Mouse (Mus musculus) cerebellum, adult 9-11 months (tissue): ENCODE results near the gene Shc4.

Source experiments
- DNase-seq: peaks from one replicate; pipeline ENCODE4 v3.0.0; 2022

Shc4 gene

GRCm38 (mm10) chr2:125628487-125628886 is 95.5 kb downstream of the Shc4 start:
- DNase-seq: no peak

GRCm38 (mm10) chr2:125626536-125626935 is 97.4 kb downstream of the Shc4 start:
- peak; percentile 21 for DNase-seq

DNA sequence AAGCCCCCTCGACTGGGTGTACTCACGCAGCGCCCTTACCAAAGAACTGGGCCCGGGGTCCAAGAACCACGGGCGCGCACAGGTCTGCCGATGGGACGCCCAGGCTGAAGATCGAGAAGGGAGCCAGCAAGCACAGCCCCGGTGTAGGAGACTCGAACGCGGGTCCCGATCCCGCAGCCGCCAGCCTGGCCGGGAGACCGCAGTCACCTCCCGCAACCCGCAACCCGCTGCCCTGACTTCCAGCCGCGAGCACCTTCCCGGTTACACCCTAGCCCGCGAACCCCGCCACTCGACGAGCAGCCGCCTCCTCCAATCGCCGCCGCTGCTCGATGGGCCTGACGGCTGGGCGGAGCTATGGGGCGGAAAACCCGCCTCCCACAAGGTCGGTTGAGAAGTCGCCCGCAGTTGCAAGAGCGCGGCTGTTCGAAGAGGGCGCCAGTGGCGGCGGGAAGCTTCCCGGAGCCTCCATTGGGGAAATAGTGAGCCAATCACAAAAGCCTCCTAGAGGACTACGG is 99.1 kb downstream of the Shc4 start, which contains the start of gene Cep152:
Gene Cep152 (minus strand): TSS at position 277 of the 515 bp plus-strand sequence.
- DNase-seq: peak; percentile 98

DNA sequence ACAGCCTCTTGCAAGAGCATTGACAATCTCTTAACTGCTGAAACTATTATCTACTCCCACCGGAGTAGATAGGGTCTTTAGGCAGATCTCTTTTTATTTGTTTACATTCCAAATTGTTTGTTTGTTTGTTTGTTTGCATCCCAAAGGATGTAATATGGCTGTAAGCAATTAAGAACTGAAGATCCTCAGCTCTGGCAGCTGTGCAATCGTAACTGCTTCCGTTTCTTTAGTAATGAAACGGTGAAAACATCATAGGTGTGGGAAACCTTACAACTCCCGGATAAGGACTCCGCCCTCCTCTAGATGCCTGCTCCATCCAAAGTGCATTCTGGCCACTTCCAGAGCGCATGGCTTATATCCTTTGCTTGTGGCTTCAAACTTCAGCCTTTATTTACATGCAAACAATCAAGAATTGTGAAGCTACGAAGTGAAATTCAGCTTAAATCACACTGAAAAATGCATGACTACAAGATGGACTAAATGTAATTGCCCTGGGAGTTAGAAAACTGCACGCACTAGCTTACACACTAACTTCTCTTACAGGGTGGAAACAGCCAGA is 99.7 kb downstream of the Shc4 start:
- no peak for DNase-seq

GRCm38 (mm10) chr2:125623211-125623610 is 100.7 kb downstream of the Shc4 start:
- DNase-seq: no peak

GRCm38 (mm10) chr2:125620213-125620907 is 103.6 kb downstream of the Shc4 start:
- DNase-seq: no peak

- DNase-seq: no peak
These were observed 108.0 kb downstream of the Shc4 start for GRCm38 (mm10) chr2:125615858-125616424.

DNA sequence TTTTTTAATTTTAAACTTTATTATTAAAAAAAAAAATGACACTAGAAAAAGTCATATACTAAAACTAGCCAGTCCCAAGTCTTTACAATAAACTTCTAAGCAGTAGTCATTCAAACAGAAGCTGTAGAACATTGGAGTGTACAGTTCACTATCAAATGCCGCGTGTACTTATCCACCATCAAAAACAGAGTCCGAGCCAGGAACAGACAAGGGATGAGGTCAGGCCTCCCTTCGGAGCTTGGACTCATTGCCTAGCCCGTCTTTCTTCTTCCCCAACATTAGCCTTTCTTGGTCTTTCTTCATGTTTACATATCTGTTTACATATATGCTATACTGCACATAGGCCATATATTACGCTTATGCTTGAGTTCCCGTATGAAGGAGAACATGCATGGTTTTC is 108.5 kb downstream of the Shc4 start:
- no peak for DNase-seq

DNA sequence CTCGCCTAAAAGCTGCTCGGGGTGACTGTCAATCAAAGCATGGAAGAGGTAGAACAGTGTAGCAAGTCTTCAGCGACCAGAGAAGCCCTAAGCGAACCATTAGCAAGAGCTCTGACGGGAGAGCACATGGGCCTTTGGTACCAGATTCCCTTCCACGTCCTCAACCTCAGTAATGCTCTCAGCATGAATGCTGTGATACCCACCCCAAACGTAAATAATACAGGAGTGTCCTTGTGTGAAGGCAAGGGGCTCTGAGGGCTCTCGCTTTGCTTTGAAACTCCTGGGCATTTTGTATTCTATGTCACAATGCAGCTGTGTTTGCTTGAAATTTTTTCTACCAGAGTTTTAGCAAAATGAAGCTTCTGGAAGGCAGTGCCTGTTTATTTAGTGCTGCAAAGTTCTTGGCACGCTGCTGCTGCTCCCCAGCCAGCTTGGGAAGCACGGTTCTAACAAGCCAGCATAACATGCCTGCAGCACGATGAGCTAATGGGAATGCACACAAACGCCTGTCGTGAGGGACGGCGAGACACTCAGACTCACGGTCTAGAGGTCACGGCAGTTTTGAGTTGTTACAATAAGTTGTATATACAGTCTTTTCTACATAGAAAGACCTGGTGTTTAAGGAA is 117.6 kb downstream of the Shc4 start:
- DNase-seq: no peak

DNA sequence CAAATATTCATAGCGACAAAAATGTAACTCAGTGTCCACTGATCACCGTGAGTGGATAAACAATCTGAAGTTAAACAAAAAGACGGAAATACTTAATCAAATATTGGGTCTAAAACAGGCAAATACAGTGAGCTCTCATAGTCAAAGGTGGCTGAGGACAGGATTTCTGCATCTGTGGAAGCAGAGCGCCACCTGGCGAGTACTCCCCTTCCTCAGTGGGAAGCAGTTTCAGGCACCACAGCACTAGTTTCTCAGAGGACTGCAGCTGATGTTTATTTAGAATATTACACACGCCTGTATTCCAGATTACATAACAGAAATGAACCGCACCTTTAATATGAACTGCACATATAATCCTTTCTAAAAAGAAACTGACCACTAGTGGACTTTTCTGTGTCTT is 119.3 kb downstream of the Shc4 start:
- DNase-seq: no peak

GRCm38 (mm10) chr2:125602970-125603369 is 121.0 kb downstream of the Shc4 start:
- no peak for DNase-seq

DNA sequence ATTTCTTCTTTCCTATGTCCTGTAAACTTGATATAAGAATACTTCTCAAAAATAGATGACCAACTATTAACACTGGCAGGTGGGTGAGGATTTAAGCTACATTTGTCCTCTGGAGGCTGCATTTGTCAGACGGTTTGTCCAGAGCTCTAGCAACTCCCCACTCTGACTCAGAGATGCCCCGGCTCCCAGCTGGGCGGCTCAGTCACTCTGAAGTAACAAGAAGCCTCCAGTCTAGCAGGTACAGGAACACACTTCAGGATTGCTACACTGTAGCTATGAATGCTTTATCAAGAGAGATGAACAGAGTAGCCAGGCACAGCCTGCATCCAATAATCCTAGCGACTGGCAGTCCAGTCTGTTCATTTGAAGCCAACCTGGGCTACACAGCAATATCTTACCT is 125.0 kb downstream of the Shc4 start:
- DNase-seq: no peak

DNA sequence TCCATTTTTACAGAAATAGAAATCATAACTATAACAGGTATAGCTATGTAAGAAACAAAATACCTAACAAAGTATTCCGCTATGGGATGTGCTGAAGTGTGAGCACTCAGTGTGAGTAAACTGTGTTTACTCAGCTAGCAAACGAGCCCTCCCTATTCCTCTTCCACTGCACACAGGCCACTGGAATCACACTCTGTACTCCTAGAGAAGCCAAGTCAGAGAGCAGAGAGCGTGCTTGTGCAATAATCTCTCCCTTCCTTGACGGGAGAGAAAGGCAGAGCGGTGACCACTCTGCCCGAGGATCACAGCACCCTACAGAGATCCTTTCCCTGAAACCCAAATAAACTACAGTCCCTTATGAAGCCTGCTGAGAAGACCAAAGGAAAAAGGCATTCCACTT is 125.7 kb downstream of the Shc4 start:
- DNase-seq: no peak

GRCm38 (mm10) chr2:125594786-125595185 is 129.2 kb downstream of the Shc4 start:
- DNase-seq: no peak

DNA sequence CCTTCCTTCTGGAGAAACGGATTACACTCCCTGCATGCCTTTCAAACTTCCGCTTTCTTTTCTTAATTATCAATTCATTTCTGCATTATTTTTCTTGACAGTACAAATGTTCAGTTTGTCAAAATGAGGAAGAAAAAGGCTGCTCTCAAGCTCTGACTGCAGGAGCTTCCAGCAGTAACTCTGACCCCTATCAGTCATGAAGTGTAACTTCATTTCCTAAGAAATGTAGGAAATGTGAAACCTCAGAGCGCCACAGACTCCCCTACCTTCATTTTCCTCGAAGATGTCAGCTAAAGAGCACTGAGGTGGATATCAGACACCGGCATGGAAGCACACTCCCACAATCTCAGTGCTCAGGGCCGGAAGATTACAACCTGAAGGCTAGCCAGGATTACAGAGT is 129.9 kb downstream of the Shc4 start:
- no peak for DNase-seq

GRCm38 (mm10) chr2:125591895-125592294 is 132.1 kb downstream of the Shc4 start:
- no peak for DNase-seq

GRCm38 (mm10) chr2:125589287-125589686 is 134.7 kb downstream of the Shc4 start:
- no peak for DNase-seq

DNA sequence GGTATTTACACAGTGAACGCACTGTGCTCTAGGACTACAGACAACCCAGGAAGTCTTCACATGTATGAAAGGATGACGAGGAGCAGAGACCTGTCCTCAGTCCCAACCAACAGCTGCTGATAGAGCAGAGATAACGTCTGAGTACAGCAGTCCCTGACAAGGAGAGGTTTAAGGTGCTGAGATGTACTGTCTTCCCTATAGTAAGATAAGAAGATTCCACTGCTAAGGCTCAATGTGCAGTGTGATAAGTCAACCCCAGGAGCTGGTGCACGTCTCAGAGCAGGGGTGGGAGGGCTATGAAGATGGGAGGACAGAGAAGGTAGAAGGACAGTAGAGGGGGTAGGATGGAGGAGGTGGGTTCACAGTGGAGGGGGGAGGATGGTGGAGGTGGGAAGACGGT is 142.9 kb downstream of the Shc4 start:
- no peak for DNase-seq

DNA sequence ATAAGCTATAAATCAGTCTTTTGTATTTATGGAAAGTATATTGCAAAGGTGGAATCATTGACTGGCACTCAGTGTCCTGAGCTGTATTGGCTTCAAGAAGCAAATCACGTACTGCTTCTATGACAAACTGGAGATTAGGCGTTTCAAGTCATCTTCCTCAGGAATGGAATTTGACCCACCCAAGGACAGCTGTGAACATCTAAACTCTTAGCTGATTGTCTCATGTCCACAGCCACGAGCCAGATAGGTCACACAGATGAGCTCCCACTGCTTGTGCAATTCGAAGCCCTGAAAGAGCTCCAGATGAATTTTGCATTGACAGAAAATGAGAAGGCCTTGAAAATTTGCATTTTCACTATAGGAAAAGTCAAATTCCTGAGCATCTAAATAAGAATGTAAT is 146.3 kb downstream of the Shc4 start:
- no peak for DNase-seq
